Mouse (Mus musculus): Measurements from ENCODE around the gene Lime1. TPM values are rescaled to one million over a fixed set of nuclear protein-coding genes. Genes with fewer than 3 reads are reported as not detected.

Lime1 gene
- total and polyA plus RNA-seq, 2 experiments from 2014 or later: 7.6 to 11.1 TPM

DNA sequence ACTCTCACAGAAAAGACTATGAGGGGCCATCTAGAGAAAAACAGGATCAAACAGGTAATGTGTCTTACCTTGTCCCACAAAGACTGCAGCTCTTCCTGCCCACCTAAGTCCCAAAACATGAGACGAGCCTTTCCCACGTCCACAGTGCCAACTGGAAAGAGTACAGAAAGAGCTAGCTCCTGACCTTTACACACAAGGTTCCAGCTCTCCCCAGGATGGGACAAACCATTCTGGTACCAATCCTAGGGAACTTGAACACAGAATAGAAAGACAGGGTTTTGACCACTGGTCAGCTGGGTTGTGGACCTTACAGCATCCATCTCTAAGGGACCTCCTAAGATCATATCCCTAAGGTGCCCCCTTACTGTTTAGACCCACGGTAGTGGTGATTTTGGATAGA, 15.9 kb upstream of the Lime1 start:
- no peak for ATAC-seq (ENCODE audit: insufficient read depth, low read depth)
- Histone ChIP-seq H3K27me3 (ENCODE audit: control insufficient read depth, insufficient read depth, low read length) (no peaks in the 10 kb centered on the region), H3K36me3 (replicated peaks; ENCODE audit: control insufficient read depth, insufficient read depth, low read length) (peaks cover 45% of the 10 kb centered on the region), H3K27ac (ENCODE audit: low read depth) (no peak overlapping the region), H3K4me1 (ENCODE audit: control insufficient read depth, insufficient read depth) (peaks cover 25% of the 10 kb centered on the region), H3K9ac (replicated peaks; ENCODE audit: low read depth, low read length) (no peak overlapping the region; the same call in 1 of the 2 replicates), H3K9me3 (replicated peaks; ENCODE audit: control insufficient read depth, low read length) (no peaks in the 10 kb centered on the region), H3K4me3 (ENCODE audit: low read depth, low read length) (peak overlapping the region; percentile 77; the same call in 1 of the 2 replicates), H3K4me2 (ENCODE audit: low read depth, low read length) (peak overlapping the region; percentile 92)
- no peak for DNase-seq (ENCODE audit: low spot score)
- TF ChIP-seq EP300 (IDR thresholded peaks at IDR 0.05; ENCODE audit: low read depth) (no peak), CTCF (IDR thresholded peaks at IDR 0.05; ENCODE audit: low read depth) (no peak)
- WGBS: 78% methylated on average over 3 of the region's 3 CpGs

DNA sequence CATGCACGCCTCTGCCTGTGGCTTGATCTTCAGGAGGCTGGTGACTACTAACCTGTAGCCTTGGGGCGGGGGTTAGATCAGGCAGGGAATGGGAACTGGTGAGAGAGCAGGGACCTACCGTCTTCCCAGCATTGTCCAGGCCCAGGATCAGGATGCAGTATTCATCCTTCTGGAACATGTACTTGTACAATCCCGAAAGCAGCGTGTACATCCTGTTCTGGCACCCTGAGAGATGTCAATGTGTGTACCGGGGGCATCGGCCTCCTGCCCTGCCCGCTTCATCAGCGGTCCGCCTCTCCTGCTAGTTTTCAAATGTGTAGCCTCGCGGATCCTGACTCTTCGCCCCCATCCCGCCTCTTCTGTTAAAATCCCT, 15.4 kb upstream of the Lime1 start:
- Histone ChIP-seq H3K9ac (replicated peaks; ENCODE audit: low read depth, low read length) (peak overlapping the region; percentile 83), H3K4me2 (ENCODE audit: low read depth, low read length) (peak overlapping the region; percentile 92), H3K36me3 (replicated peaks; ENCODE audit: control insufficient read depth, insufficient read depth, low read length) (peaks cover 40% of the 10 kb centered on the region), H3K27me3 (ENCODE audit: control insufficient read depth, insufficient read depth, low read length) (no peaks in the 10 kb centered on the region), H3K27ac (ENCODE audit: low read depth) (peak overlapping the region; percentile 89; the same call in 1 of the 2 replicates), H3K4me3 (ENCODE audit: low read depth, low read length) (peak overlapping the region; percentile 77), H3K9me3 (replicated peaks; ENCODE audit: control insufficient read depth, low read length) (no peaks in the 10 kb centered on the region), H3K4me1 (ENCODE audit: control insufficient read depth, insufficient read depth) (peaks cover 25% of the 10 kb centered on the region)
- no peak for DNase-seq (ENCODE audit: low spot score)
- WGBS: 8% methylated on average over 14 of the region's 14 CpGs
- TF ChIP-seq CTCF (IDR thresholded peaks at IDR 0.05; ENCODE audit: low read depth) (no peak), EP300 (IDR thresholded peaks at IDR 0.05; ENCODE audit: low read depth) (no peak)
- no peak for ATAC-seq (ENCODE audit: insufficient read depth, low read depth)

DNA sequence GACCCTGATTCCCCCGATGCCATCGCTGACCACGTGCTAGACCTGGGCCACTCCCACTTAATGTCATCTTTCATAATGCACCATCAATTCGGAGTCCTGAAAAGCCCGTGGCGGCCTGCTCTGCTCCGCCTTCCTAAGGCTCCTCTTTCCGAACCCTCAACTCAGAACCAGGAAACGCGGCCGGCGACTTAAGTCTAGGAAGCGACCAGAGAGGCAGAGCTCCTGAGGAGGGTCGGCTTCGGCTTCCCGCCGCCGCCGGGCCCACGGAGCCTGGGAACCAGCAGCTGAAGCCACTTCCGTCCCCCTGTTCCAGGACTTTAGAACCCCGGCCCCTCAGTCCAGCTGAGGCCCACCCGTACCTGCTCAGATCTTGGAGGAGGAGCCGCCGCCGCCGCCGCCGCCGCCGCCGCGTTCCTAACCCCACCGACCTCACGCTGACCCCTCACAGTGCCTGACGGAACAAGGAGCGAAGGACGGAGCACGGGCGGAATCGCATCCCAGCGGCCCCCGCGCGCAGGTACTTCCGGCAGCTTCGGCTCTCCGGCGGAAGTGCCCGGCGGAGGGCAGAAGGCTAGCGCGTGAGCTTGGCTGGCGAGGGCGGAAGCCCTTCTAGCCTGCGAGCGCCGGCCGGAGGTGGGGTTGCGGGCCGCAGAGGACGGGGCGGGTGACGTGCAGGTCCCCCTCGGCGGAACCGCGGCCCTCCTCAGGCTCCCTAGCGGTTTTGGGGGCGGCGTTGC, 14.8 kb upstream of the Lime1 start, which contains the start of the genes Zgpat and Arfrp1:
TSS of gene Zgpat (plus strand) at position 69 of the 737 bp plus-strand sequence.
TSS of gene Arfrp1 (minus strand) at position 545 of the 737 bp plus-strand sequence.
- no peaks in the 10 kb centered on the region for H3K27me3 ChIP-seq (ENCODE audit: control insufficient read depth, insufficient read depth, low read length)
- H3K27ac ChIP-seq (ENCODE audit: low read depth): peak within 1 kb of the TSS; percentile 89
- peak within 1 kb of the TSS; percentile 77 for H3K4me3 ChIP-seq (ENCODE audit: low read depth, low read length)
- H3K9me3 ChIP-seq (replicated peaks; ENCODE audit: control insufficient read depth, low read length): no peaks in the 10 kb centered on the region
- H3K4me1 ChIP-seq (ENCODE audit: control insufficient read depth, insufficient read depth): peaks cover 25% of the 10 kb centered on the region
- H3K9ac ChIP-seq (replicated peaks; ENCODE audit: low read depth, low read length): peak within 1 kb of the TSS; percentile 83
- peak within 1 kb of the TSS; percentile 92 for H3K4me2 ChIP-seq (ENCODE audit: low read depth, low read length)
- under 1% methylated on average over 62 of the region's 71 CpGs for WGBS
- peak; percentile 87 for DNase-seq (ENCODE audit: low spot score)
- ATAC-seq (ENCODE audit: insufficient read depth, low read depth): peak; percentile 94
- TF ChIP-seq CTCF (IDR thresholded peaks at IDR 0.05; ENCODE audit: low read depth) (no peak), EP300 (IDR thresholded peaks at IDR 0.05; ENCODE audit: low read depth) (peak; percentile 52; the same call in 1 of the 2 replicates)
- H3K36me3 ChIP-seq (replicated peaks; ENCODE audit: control insufficient read depth, insufficient read depth, low read length): peaks cover 41% of the 10 kb centered on the region

DNA sequence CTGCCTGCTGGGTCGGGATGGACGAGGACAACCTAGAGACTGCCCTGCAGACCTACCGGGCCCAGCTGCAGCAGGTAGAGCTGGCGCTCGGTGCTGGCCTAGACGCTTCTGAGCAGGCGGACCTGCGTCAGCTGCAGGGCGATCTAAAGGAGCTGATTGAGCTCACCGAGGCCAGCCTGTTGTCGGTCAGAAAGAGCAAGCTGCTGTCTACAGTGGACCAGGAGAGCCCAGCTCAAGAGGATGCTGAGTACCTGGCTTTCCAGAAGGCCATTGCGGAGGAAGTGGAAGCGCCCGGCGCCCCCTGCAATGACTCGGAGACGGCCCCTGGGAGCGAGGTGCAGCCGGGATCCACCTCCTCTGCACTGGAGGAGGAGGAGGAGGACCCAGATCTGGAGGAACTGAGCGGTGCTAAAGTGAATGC, 14.2 kb upstream of the Lime1 start:
- peak overlapping the region; percentile 89 for H3K27ac ChIP-seq (ENCODE audit: low read depth)
- TF ChIP-seq EP300 (IDR thresholded peaks at IDR 0.05; ENCODE audit: low read depth): no peak
- H3K4me1 ChIP-seq (ENCODE audit: control insufficient read depth, insufficient read depth): peaks cover 25% of the 10 kb centered on the region
- peak; percentile 50 for ATAC-seq (ENCODE audit: insufficient read depth, low read depth)
- H3K4me2 ChIP-seq (ENCODE audit: low read depth, low read length): peak overlapping the region; percentile 92
- no peak for DNase-seq (ENCODE audit: low spot score)
- peaks cover 41% of the 10 kb centered on the region for H3K36me3 ChIP-seq (replicated peaks; ENCODE audit: control insufficient read depth, insufficient read depth, low read length)
- under 1% methylated on average over 18 of the region's 20 CpGs for WGBS
- H3K4me3 ChIP-seq (ENCODE audit: low read depth, low read length): peak overlapping the region; percentile 77
- H3K27me3 ChIP-seq (ENCODE audit: control insufficient read depth, insufficient read depth, low read length): no peaks in the 10 kb centered on the region
- H3K9ac ChIP-seq (replicated peaks; ENCODE audit: low read depth, low read length): peak overlapping the region; percentile 83
- no peaks in the 10 kb centered on the region for H3K9me3 ChIP-seq (replicated peaks; ENCODE audit: control insufficient read depth, low read length)

DNA sequence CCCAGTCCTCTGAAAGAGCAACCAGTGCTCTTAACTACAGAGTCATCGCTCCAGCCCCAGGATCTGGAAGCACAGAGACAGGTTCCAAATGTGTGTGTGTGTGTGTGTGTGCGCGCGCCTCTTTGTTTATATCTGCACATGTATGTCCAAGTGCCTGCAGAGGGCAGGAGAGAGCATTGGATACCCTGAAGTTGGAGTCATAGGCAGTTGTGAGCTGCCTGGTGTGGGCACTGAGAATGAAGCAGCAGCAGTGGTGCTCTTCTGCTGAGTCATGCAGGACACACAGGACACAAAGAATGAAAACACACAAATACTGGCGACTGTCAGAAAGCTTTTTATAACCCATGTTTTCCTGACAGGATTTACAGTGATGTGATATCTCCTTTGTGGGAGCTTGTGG, 9.9 kb upstream of the Lime1 start:
- H3K27me3 ChIP-seq (ENCODE audit: control insufficient read depth, insufficient read depth, low read length): no peaks in the 10 kb centered on the region
- H3K27ac ChIP-seq (ENCODE audit: low read depth): no peak overlapping the region
- no peak overlapping the region for H3K9ac ChIP-seq (replicated peaks; ENCODE audit: low read depth, low read length)
- ATAC-seq (ENCODE audit: insufficient read depth, low read depth): no peak
- H3K4me2 ChIP-seq (ENCODE audit: low read depth, low read length): no peak overlapping the region
- no peak for DNase-seq (ENCODE audit: low spot score)
- TF ChIP-seq EP300 (IDR thresholded peaks at IDR 0.05; ENCODE audit: low read depth) (no peak), CTCF (IDR thresholded peaks at IDR 0.05; ENCODE audit: low read depth) (no peak)
- 96% methylated on average over 5 of the region's 5 CpGs for WGBS
- no peak overlapping the region for H3K4me3 ChIP-seq (ENCODE audit: low read depth, low read length)
- no peaks in the 10 kb centered on the region for H3K9me3 ChIP-seq (replicated peaks; ENCODE audit: control insufficient read depth, low read length)
- H3K4me1 ChIP-seq (ENCODE audit: control insufficient read depth, insufficient read depth): peaks cover 18% of the 10 kb centered on the region
- peaks cover 16% of the 10 kb centered on the region; the same call in 1 of the 2 replicates for H3K36me3 ChIP-seq (replicated peaks; ENCODE audit: control insufficient read depth, insufficient read depth, low read length)

All from heart, postnatal 0 days (tissue).